Mouse (Mus musculus) kidney, embryonic 14.5 days (tissue): Measurements from ENCODE around the gene Ttc28. TPM values are rescaled to one million over a fixed set of nuclear protein-coding genes. Genes with fewer than 3 reads are reported as not detected.

ENCODE experiments used
- ATAC-seq: fragments of 200-750 bp; cut with Nextera tagmentation; 2 replicates; pipeline ENCODE4 v1.8.0; 2017; ENCODE audit warnings: moderate number of reproducible peaks, mild to moderate bottlenecking, moderate TSS enrichment, moderate library complexity; ENCODE audit not compliant: low FRiP score, low TSS enrichment
- H3K27ac ChIP-seq: fragments of 300-500 bp; sonication (generic); 2 replicates; pipeline ENCODE4 v1.5.1; 2014; ENCODE audit warnings: low read depth, mild to moderate bottlenecking, low read length, moderate library complexity, mixed read lengths
- H3K27me3 ChIP-seq: fragments of 300-500 bp; sonication (generic); 2 replicates; pipeline ENCODE4 v1.6.1; 2014; ENCODE audit warnings: mild to moderate bottlenecking, low read length; ENCODE audit not compliant: control insufficient read depth, insufficient read depth
- H3K36me3 ChIP-seq: fragments of 300-500 bp; sonication (generic); 2 replicates; pipeline ENCODE4 v1.6.1; 2014; ENCODE audit warnings: low read length, mixed read lengths; ENCODE audit not compliant: control insufficient read depth, insufficient read depth
- H3K4me1 ChIP-seq: fragments of 300-500 bp; sonication (generic); 2 replicates; pipeline ENCODE4 v1.6.1; 2014; ENCODE audit warnings: low read length, mixed read lengths; ENCODE audit not compliant: control insufficient read depth, insufficient read depth
- H3K4me2 ChIP-seq: fragments of 300-500 bp; sonication (generic); replicated peaks from 2 replicates; pipeline ENCODE4 v1.6.1; 2014; ENCODE audit warnings: low read depth, mild to moderate bottlenecking, low read length
- H3K4me3 ChIP-seq: fragments of 300-500 bp; sonication (generic); 2 replicates; pipeline ENCODE4 v1.5.1; 2014; ENCODE audit warnings: mild to moderate bottlenecking, low read length
- H3K9ac ChIP-seq: fragments of 300-500 bp; sonication (generic); 2 replicates; pipeline ENCODE4 v1.6.1; 2014; ENCODE audit warnings: low read depth, mild to moderate bottlenecking, low read length, moderate library complexity
- H3K9me3 ChIP-seq: fragments of 300-500 bp; sonication (generic); 2 replicates; pipeline ENCODE4 v1.6.1; 2016; ENCODE audit warnings: low read length; ENCODE audit not compliant: control insufficient read depth
- WGBS: fragments of 180-500 bp; shearing (Covaris S2); extraction: QIAGEN DNeasy Blood & Tissue Kit; methylation state at CpG from one replicate; pipeline ENCODE4 v1.1.7; 2014; 5-methylcytosine and 5-hydroxymethylcytosine counted together
- polyA plus RNA-seq: library from polyadenylated mRNA; unstranded; fragments of >200 nt; fragmentation: Nextera tagmentation; extraction: Ambion mirVana; gene quantifications from 2 replicates; pipeline ENCODE4 v1.2.1, GENCODE M21; 2014

Gene Ttc28
- polyA plus RNA-seq, 1 experiment from 2014 or later: 24.7 TPM

DNA sequence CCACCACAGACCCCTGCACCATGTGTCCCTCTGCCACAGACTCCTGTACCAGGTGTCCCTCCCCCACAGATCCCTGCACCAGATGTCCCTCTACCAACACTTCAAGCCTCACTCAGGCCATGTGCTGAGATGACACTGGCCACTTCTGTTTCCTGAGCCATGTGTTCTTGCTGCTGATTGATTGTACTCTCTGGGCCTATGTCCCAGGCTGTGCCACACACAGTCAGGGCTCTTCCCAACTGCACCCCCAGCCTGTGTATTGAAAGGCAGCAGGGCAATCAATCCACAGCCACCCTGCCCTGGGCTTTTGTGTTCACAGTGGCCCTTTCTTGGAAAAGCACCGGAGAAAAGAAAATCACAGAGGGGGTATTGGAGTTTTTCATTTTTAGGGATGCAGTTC lies 352.2 kb downstream of the Ttc28 start:
- Histone ChIP-seq H3K4me1 (peaks cover 36% of the 10 kb centered on the region), H3K36me3 (peaks cover 26% of the 10 kb centered on the region), H3K4me3 (no peak overlapping the region)

GRCm38 (mm10) chr5:111233022-111233709 lies 353.6 kb downstream of the Ttc28 start:
- H3K27ac ChIP-seq: no peak overlapping the region
- H3K36me3 ChIP-seq: peaks cover 26% of the 10 kb centered on the region
- peaks cover 22% of the 10 kb centered on the region for H3K4me1 ChIP-seq
- ATAC-seq: no peak
- no peak overlapping the region for H3K9ac ChIP-seq
- no peaks in the 10 kb centered on the region for H3K27me3 ChIP-seq
- H3K9me3 ChIP-seq: no peaks in the 10 kb centered on the region
- WGBS: 52% methylated on average over 24 of the region's 24 CpGs
- H3K4me2 ChIP-seq: no peak overlapping the region
- H3K4me3 ChIP-seq: no peak overlapping the region

More for the DNA sequence above, 352.2 kb downstream of the Ttc28 start:
- ATAC-seq: no peak
- Histone ChIP-seq H3K9me3 (no peaks in the 10 kb centered on the region), H3K27ac (no peak overlapping the region), H3K9ac (no peak overlapping the region), H3K27me3 (no peaks in the 10 kb centered on the region), H3K4me2 (no peak overlapping the region)
- 90% methylated on average over 1 of the region's 1 CpGs for WGBS

DNA sequence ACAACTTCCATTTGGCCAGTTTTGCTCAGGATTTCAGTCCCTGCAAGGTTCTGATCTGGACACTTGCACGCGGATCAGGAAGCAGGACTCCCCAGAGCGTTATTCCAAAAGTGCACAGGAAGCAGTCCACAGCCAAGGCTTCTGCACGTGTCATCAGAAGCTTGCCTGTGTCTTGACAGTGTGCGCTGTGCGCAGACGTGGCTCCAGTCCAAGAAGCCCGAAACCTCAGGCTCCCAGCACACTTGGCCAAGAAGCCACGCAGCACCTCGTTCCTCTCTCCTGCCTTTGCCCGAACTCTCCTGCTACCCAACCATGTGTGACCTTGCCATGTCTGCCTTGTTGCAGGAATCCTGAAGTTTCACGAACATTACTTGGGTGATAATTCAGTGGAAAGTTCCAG lies 355.5 kb downstream of the Ttc28 start:
- no peak for ATAC-seq
- Histone ChIP-seq H3K9me3 (no peaks in the 10 kb centered on the region), H3K4me1 (peaks cover 2% of the 10 kb centered on the region; the same call in 1 of the 2 replicates), H3K4me3 (no peak overlapping the region), H3K36me3 (peaks cover 20% of the 10 kb centered on the region), H3K27ac (no peak overlapping the region), H3K27me3 (no peaks in the 10 kb centered on the region), H3K4me2 (no peak overlapping the region), H3K9ac (no peak overlapping the region)
- 73% methylated on average over 12 of the region's 12 CpGs for WGBS

GRCm38 (mm10) chr5:111237176-111237636 lies 357.6 kb downstream of the Ttc28 start:
- WGBS: 90% methylated on average over 9 of the region's 9 CpGs
- H3K9ac ChIP-seq: no peak overlapping the region

GRCm38 (mm10) chr5:111239223-111239622 lies 359.6 kb downstream of the Ttc28 start:
- Histone ChIP-seq H3K36me3 (peaks cover 17% of the 10 kb centered on the region), H3K27ac (no peak overlapping the region), H3K4me2 (no peak overlapping the region), H3K4me1 (peaks cover 12% of the 10 kb centered on the region), H3K27me3 (no peaks in the 10 kb centered on the region), H3K4me3 (no peak overlapping the region), H3K9ac (no peak overlapping the region), H3K9me3 (no peaks in the 10 kb centered on the region)
- WGBS: 41% methylated on average over 7 of the region's 7 CpGs
- ATAC-seq: peak; percentile 26; the same call in 1 of the 2 replicates

More at GRCm38 (mm10) chr5:111237176-111237636, 357.6 kb downstream of the Ttc28 start:
- Histone ChIP-seq H3K27me3 (no peaks in the 10 kb centered on the region), H3K4me3 (no peak overlapping the region), H3K4me1 (no peaks in the 10 kb centered on the region), H3K36me3 (peaks cover 17% of the 10 kb centered on the region), H3K4me2 (no peak overlapping the region), H3K9me3 (no peaks in the 10 kb centered on the region), H3K27ac (no peak overlapping the region)
- no peak for ATAC-seq

DNA sequence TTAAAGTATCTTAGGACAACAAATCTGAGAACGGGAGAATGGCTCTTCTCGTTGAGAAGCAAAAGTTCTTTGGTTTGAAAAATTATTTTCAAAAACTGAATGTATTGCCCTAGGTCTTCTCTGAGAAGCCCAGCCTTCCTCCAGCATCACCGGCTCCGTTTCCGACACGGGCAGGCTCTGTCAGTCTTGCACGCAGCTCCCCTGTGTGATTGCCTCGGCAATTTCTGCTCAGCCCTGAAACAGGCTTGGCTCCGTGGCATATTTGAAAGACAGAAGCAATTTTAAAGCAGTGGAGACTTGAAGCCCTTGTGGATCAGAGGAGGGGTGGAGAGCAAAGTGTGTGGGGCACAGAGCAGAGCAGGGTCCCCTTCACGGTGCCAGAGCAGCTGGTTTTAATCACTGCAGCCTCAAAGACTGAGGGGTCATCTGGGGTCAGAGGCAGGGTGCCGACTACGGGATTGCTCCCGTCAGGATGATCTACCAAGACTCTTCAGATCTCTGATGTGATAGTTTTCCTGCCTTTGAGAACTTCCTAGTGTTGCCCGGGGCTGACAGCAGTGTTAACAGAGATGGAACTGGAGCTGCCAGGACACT lies 363.9 kb downstream of the Ttc28 start:
- ATAC-seq: no peak
- WGBS: 15% methylated on average over 14 of the region's 14 CpGs
- H3K27me3 ChIP-seq: no peaks in the 10 kb centered on the region
- H3K27ac ChIP-seq: no peak overlapping the region
- H3K36me3 ChIP-seq: peaks cover 10% of the 10 kb centered on the region; the same call in 1 of the 2 replicates
- H3K9me3 ChIP-seq: no peaks in the 10 kb centered on the region
- no peak overlapping the region for H3K4me2 ChIP-seq
- H3K9ac ChIP-seq: no peak overlapping the region
- H3K4me3 ChIP-seq: no peak overlapping the region
- peaks cover 14% of the 10 kb centered on the region for H3K4me1 ChIP-seq

DNA sequence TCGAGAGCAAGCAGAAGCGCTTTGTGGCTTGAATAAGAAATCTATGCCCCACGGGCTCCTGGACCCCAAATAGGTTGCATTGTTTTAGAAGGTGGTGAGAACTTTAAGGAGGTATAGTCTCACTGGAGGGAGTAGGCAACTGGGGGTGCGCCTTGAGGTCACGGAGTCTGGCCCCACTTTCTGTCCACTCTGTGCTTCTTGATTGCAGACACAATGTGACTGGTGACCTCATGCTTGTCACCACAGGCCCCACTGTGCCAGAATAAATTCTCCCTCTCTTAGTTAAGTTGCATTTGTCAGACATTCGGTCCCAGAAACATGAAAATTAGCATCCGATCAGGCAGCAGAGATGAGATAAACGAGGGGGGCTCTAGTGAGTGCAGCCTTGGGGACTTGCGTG lies 364.5 kb downstream of the Ttc28 start:
- Histone ChIP-seq H3K4me2 (no peak overlapping the region), H3K4me1 (peaks cover 14% of the 10 kb centered on the region), H3K27me3 (no peaks in the 10 kb centered on the region), H3K9ac (no peak overlapping the region), H3K36me3 (peaks cover 7% of the 10 kb centered on the region; the same call in 1 of the 2 replicates), H3K4me3 (no peak overlapping the region), H3K9me3 (no peaks in the 10 kb centered on the region), H3K27ac (no peak overlapping the region)
- ATAC-seq: no peak
- WGBS: 49% methylated on average over 9 of the region's 9 CpGs

DNA sequence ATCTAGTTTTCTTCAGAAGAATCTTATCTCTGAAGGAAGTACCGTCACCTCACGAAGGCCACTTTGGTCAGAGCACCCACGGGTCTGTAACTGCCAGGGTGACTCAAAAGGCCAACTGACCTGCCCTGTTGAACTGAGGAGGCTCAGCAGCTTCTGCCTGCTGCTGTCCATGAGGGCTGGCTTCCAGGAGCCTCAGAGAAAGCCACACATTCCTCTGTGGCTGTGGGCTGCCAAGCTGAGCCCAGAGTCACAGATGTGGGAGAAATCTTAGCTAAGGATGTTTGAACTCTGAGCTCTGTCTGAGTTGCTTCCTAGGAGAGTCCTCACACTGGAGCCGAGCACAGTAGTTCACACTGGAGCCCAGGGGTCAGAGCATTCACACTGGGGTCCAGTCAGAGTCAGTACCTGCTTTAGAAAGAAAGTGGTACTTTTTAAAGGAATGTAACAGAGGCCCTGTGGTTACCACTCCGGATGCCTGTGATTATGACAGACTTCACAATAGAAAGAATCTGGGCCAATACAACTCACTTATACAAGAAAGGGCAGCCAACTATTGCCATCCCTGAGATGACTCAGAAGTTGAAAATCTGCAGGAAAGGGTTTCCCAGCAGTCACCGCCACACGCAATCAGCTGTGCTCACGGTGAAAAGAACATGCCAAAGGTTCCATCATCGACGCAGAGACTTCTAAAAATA lies 368.1 kb downstream of the Ttc28 start:
- H3K9ac ChIP-seq: no peak overlapping the region
- 85% methylated on average over 10 of the region's 10 CpGs for WGBS
- H3K4me2 ChIP-seq: no peak overlapping the region
- H3K27ac ChIP-seq: no peak overlapping the region
- no peaks in the 10 kb centered on the region for H3K36me3 ChIP-seq
- H3K4me3 ChIP-seq: no peak overlapping the region
- no peaks in the 10 kb centered on the region for H3K27me3 ChIP-seq
- no peak for ATAC-seq
- peaks cover 14% of the 10 kb centered on the region for H3K4me1 ChIP-seq
- no peaks in the 10 kb centered on the region for H3K9me3 ChIP-seq

DNA sequence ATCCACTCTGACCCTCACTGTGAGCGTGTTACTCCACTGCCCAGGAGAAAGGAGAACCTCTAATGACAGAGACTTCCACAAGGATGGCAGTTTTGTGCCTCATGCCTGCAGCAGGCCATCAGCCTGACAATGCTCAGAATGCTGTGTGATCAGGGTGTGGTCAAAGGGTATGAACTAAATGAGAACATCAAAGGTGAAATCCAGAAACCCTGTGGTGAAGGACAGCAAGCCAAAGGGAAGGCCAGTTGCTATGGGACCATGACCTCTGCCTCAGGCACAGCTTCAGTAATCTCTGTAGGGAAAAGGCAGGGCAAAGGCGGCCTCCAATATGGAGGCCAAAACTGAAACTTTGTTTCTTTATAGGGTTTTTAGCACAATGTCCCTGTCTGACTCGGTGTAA lies 372.5 kb downstream of the Ttc28 start:
- Histone ChIP-seq H3K36me3 (no peaks in the 10 kb centered on the region), H3K27ac (no peak overlapping the region), H3K4me1 (peaks cover 15% of the 10 kb centered on the region), H3K9ac (no peak overlapping the region), H3K27me3 (no peaks in the 10 kb centered on the region), H3K4me3 (no peak overlapping the region), H3K9me3 (no peaks in the 10 kb centered on the region), H3K4me2 (no peak overlapping the region)
- no peak for ATAC-seq
- 95% methylated on average over 3 of the region's 3 CpGs for WGBS
